Mouse (Mus musculus): ENCODE data around the gene Fibcd1. TPM values are rescaled to one million over a fixed set of nuclear protein-coding genes. Genes with fewer than 3 reads are reported as not detected.

The Fibcd1 gene
- total and polyA plus RNA-seq, 3 experiments = not detected

DNA sequence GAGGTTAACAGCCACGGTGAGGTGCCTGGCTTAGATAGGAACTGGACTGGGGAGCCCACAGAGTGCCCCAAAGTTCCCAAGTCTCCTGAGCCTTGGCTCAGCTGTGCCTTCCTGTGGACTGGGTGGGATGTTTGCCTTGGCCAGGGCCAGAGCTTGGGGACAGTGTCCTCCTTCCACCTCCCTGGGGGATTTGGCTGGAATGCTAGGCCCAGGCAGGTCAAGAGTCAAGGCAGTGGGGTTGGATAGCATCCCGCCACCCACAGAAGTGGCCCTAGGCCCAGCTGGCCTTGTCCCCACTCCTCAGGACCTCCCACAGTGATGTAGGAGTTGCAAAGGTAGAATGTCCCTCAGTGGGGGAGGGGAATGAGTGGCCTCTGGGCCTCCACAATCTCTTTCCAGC lies 45.4 kb upstream of the Fibcd1 start:
- H3K79me2 ChIP-seq (ENCODE audit: control insufficient read depth, insufficient read depth, low read length, poor library complexity) = no peaks in the 10 kb centered on the region
- H3K9ac ChIP-seq (ENCODE audit: control insufficient read depth, low read depth, low read length, poor library complexity, severe bottlenecking) = no peak overlapping the region
- peaks cover 13% of the 10 kb centered on the region in 2 experiments for H3K27me3 ChIP-seq (ENCODE audit: control insufficient read depth in 1 of 2, insufficient read depth in 2 of 2, low read length in 2 of 2)
- TF ChIP-seq TCF12 (IDR thresholded peaks at IDR 0.05; ENCODE audit: low read depth, low read length) = no peak
- TF ChIP-seq BHLHE40 (IDR thresholded peaks at IDR 0.05; ENCODE audit: borderline replicate concordance, low read depth, low read length) = no peak
- H3K36me3 ChIP-seq (ENCODE audit: control insufficient read depth in 1 of 2, insufficient read depth in 2 of 2, low read length in 2 of 2) = no peaks in the 10 kb centered on the region
- no peak overlapping the region for H3K4me3 ChIP-seq (ENCODE audit: control insufficient read depth in 1 of 2, insufficient read depth in 1 of 2, low read depth in 2 of 2, low read length in 2 of 2)
- no peak overlapping the region for H3K27ac ChIP-seq (ENCODE audit: control insufficient read depth, low read depth, low read length)
- no peak for DNase-seq (ENCODE audit: low read depth, low spot score)
- H3K4me1 ChIP-seq (ENCODE audit: control insufficient read depth in 1 of 2, insufficient read depth in 2 of 2, low read length in 2 of 2) = no peaks in the 10 kb centered on the region
- H3K9me3 ChIP-seq (replicated peaks; ENCODE audit: insufficient read depth, low read length) = no peaks in the 10 kb centered on the region

DNA sequence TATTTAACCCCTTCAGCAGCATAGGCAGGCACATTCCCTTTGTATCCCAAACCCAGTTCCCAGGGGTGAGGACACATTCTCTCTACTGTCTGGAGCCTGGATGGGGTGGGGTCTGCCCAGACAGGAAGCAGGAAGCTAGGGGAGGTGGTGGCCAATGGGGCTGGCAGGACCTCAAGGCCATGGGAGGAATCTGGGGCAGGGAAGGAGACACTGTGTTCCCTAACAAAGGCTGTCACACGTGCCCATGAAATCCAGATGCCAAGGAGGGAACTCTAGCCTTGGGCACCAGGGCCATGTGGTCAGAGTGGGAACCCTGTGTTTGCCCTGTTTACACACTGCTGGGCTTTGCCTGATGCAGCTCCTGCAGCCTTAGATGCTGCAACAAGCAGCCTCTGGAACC lies 43.1 kb upstream of the Fibcd1 start:
- peaks cover 11 to 13% of the 10 kb centered on the region in 2 experiments for H3K27me3 ChIP-seq (ENCODE audit: control insufficient read depth in 1 of 2, insufficient read depth in 2 of 2, low read length in 2 of 2)
- no peak overlapping the region for H3K27ac ChIP-seq (ENCODE audit: control insufficient read depth, low read depth, low read length)
- no peak overlapping the region for H3K9ac ChIP-seq (ENCODE audit: control insufficient read depth, low read depth, low read length, poor library complexity, severe bottlenecking)
- H3K36me3 ChIP-seq (ENCODE audit: control insufficient read depth in 1 of 2, insufficient read depth in 2 of 2, low read length in 2 of 2) = no peaks in the 10 kb centered on the region
- H3K79me2 ChIP-seq (ENCODE audit: control insufficient read depth, insufficient read depth, low read length, poor library complexity) = no peaks in the 10 kb centered on the region
- H3K4me3 ChIP-seq (ENCODE audit: control insufficient read depth in 1 of 2, insufficient read depth in 1 of 2, low read depth in 2 of 2, low read length in 2 of 2) = no peak overlapping the region
- DNase-seq (ENCODE audit: low read depth, low spot score) = no peak
- TF ChIP-seq CTCF (IDR thresholded peaks at IDR 0.05 in 2 of 3, conservative IDR thresholded peaks at IDR 0.05 in 1 of 3; ENCODE audit: control insufficient read depth in 1 of 3, insufficient read depth in 1 of 3, low read depth in 2 of 3, low read length in 3 of 3, poor library complexity in 1 of 3, severe bottlenecking in 1 of 3) (no peak), POLR2A (IDR thresholded peaks at IDR 0.05; ENCODE audit: control insufficient read depth in 1 of 2, insufficient read depth in 1 of 2, low read depth in 1 of 2, low read length in 2 of 2, poor library complexity in 1 of 2) (no peak)
- H3K4me1 ChIP-seq (ENCODE audit: control insufficient read depth in 1 of 2, insufficient read depth in 2 of 2, low read length in 2 of 2) = no peaks in the 10 kb centered on the region
- H3K9me3 ChIP-seq (replicated peaks; ENCODE audit: insufficient read depth, low read length) = no peaks in the 10 kb centered on the region

DNA sequence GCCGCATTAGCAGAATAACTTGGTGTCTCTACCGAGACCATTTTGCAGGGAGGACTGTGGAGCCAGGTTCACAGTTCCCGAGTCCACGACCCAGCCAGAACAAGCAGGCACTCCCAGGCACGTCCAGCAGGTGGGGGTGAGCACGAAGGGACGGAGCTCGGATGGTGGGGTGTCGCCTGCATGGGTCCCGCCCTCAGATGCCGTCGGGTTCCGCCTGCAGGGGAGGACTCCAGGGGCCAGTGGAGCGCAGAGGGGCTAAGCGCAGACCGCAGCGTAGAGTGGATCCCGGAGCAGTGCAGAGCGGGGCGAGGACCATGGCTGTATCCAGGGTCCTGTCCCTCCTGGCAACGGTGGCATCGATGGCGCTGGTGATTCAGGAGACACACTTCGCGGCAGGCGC lies 41.2 kb upstream of the Fibcd1 start, which contains the start of gene Lamc3:
Gene Lamc3, plus strand, starts transcription at position 262 of the 400 bp plus-strand sequence.
- Histone ChIP-seq H3K79me2 (ENCODE audit: control insufficient read depth, insufficient read depth, low read length, poor library complexity) (no peaks in the 10 kb centered on the region), H3K9me3 (replicated peaks; ENCODE audit: insufficient read depth, low read length) (no peaks in the 10 kb centered on the region), H3K27me3 (ENCODE audit: control insufficient read depth in 1 of 2, insufficient read depth in 2 of 2, low read length in 2 of 2) (peaks cover 10 to 16% of the 10 kb centered on the region in 2 experiments), H3K4me1 (ENCODE audit: control insufficient read depth in 1 of 2, insufficient read depth in 2 of 2, low read length in 2 of 2) (no peaks in the 10 kb centered on the region), H3K27ac (ENCODE audit: control insufficient read depth, low read depth, low read length) (no peak within 1 kb of the TSS), H3K9ac (ENCODE audit: control insufficient read depth, low read depth, low read length, poor library complexity, severe bottlenecking) (no peak within 1 kb of the TSS), H3K4me3 (ENCODE audit: control insufficient read depth in 1 of 2, insufficient read depth in 1 of 2, low read depth in 2 of 2, low read length in 2 of 2) (no peak within 1 kb of the TSS), H3K36me3 (ENCODE audit: control insufficient read depth in 1 of 2, insufficient read depth in 2 of 2, low read length in 2 of 2) (no peaks in the 10 kb centered on the region)
- TF ChIP-seq E2F4 (IDR thresholded peaks at IDR 0.05; ENCODE audit: borderline replicate concordance, low read depth, low read length) (no peak), MAX (IDR thresholded peaks at IDR 0.05; ENCODE audit: low read length) (no peak), MAZ (IDR thresholded peaks at IDR 0.05; ENCODE audit: low read depth, low read length) (no peak), KAT2A (conservative IDR thresholded peaks at IDR 0.05; ENCODE audit: low read depth, low read length) (no peak), RCOR1 (IDR thresholded peaks at IDR 0.05; ENCODE audit: low read depth, low read length) (no peak), POLR2AphosphoS2 (IDR thresholded peaks at IDR 0.05; ENCODE audit: low read length) (no peak), CTCF (IDR thresholded peaks at IDR 0.05 in 2 of 3, conservative IDR thresholded peaks at IDR 0.05 in 1 of 3; ENCODE audit: control insufficient read depth in 1 of 3, insufficient read depth in 1 of 3, low read depth in 2 of 3, low read length in 3 of 3, poor library complexity in 1 of 3, severe bottlenecking in 1 of 3) (no peak), ELF1 (IDR thresholded peaks at IDR 0.05; ENCODE audit: low read depth, low read length) (no peak), POLR2AphosphoS5 (IDR thresholded peaks at IDR 0.05; ENCODE audit: borderline replicate concordance, low read depth, low read length) (no peak), USF1 (IDR thresholded peaks at IDR 0.05; ENCODE audit: low read depth, low read length) (no peak), MEF2A (IDR thresholded peaks at IDR 0.05; ENCODE audit: extremely low read depth, insufficient replicate concordance, low read depth, low read length, poor library complexity, severe bottlenecking) (no peak), JUND (IDR thresholded peaks at IDR 0.05; ENCODE audit: low read depth, low read length) (no peak), ZMIZ1 (IDR thresholded peaks at IDR 0.05; ENCODE audit: low read depth, low read length) (no peak), HCFC1 (IDR thresholded peaks at IDR 0.05; ENCODE audit: low read depth, low read length) (no peak), MYC (IDR thresholded peaks at IDR 0.05; ENCODE audit: low read depth, low read length) (no peak), ZNF384 (IDR thresholded peaks at IDR 0.05; ENCODE audit: low read depth, low read length) (no peak)
- DNase-seq (ENCODE audit: low read depth, low spot score) = no peak

Data from MEL (cell line).